Mouse (Mus musculus) ES-E14 (cell line): ENCODE measurements around the gene Asic1.

Source experiments
- MAFK ChIP-seq: IDR thresholded peaks from 2 replicates; pipeline ENCODE4 v1.6.1; 2014; ENCODE audit warnings: mild to moderate bottlenecking, low read depth, low read length, inconsistent platforms; ENCODE audit not compliant: insufficient read depth
- ZNF384 ChIP-seq: IDR thresholded peaks from 2 replicates; pipeline ENCODE4 v1.6.1; 2012; ENCODE audit warnings: low read depth, low read length, inconsistent platforms

GRCm38 (mm10) chr15:99637405-99638123, 32.6 kb upstream of the Asic1 start:
- TF ChIP-seq MAFK (no peak), ZNF384 (no peak)
